8 mouse cellular contexts compared by ENCODE assay signal in genomic region chr6:29767813-29768660, GRCm38 (mm10). TPM values are rescaled to one million over a fixed set of nuclear protein-coding genes. Genes with fewer than 3 reads are reported as not detected.
DNase-seq lines count a peak whose midpoint lies in the region; ATAC-seq lines count a peak whose summit lies in the region.

TSS of gene Ahcyl2 (plus strand) at chr6:29768011.

- WGBS in hindbrain, embryonic 15.5 days: under 1% methylated on average over 55 of the region's 61 CpGs

- H3K36me3 ChIP-seq in hindbrain, embryonic 15.5 days: no peaks in the 10 kb centered on the region

- peak within 1 kb of the TSS; percentile 66 for H3K4me2 ChIP-seq in hindbrain, embryonic 15.5 days

- peak; percentile 98 for DNase-seq in R1 (ENCODE audit: low read depth, low spot score)
- DNase-seq in cerebellum, postnatal 25 days: peak; percentile 94 to 97
- peak; percentile 94 for DNase-seq in frontal cortex, postnatal 36 days (ENCODE audit: low spot score in 2 of 2)
- DNase-seq in left cerebral cortex, adult 11 months (ENCODE audit: low spot score): peak; percentile 91
- peak; percentile 97 to 99 for DNase-seq in lung, postnatal 4 days
- peak; percentile 92 for DNase-seq in retina, postnatal 7 days (ENCODE audit: low read depth, low spot score)
- peak; percentile 85 for DNase-seq in urinary bladder, adult 2 months (ENCODE audit: low spot score)

- H3K27ac ChIP-seq in hindbrain, embryonic 15.5 days (replicated peaks): peak within 1 kb of the TSS; percentile 95

- peak within 1 kb of the TSS; percentile 98 for H3K4me3 ChIP-seq in hindbrain, embryonic 15.5 days

- H3K4me1 ChIP-seq in hindbrain, embryonic 15.5 days (replicated peaks): peaks cover 23% of the 10 kb centered on the region

- no peaks in the 10 kb centered on the region for H3K9me3 ChIP-seq in hindbrain, embryonic 15.5 days

- H3K27me3 ChIP-seq in hindbrain, embryonic 15.5 days: no peaks in the 10 kb centered on the region

- ATAC-seq in hindbrain, embryonic 15.5 days (ENCODE audit: low FRiP score, low read depth): peak; percentile 98

- H3K9ac ChIP-seq in hindbrain, embryonic 15.5 days: peak within 1 kb of the TSS; percentile 93

RNA-seq across cellular contexts. Expression of gene Ahcyl2, which starts in this region (rescaled TPM):
- 20.2 and 20.7 TPM in 2 replicates for polyA plus RNA-seq in hindbrain, embryonic 15.5 days (2015; fragmentation: Nextera tagmentation; extraction: Ambion mirVana)
- polyA plus RNA-seq in urinary bladder, adult 2 months (2012; rRNA removed): 109 and 114 TPM in 2 replicates

Comparison
In these comparisons a context has a peak if more than half of its experiments do, and no peak if none do; other contexts are left out.
1. Peak in every context shown above with its lines: DNase-seq, ATAC-seq, H3K4me3 ChIP-seq and H3K27ac ChIP-seq.